Mouse (Mus musculus): Measurements from ENCODE around the gene Zfp652. TPM values are rescaled to one million over a fixed set of nuclear protein-coding genes. Genes with fewer than 3 reads are reported as not detected.

Zfp652 gene
- polyA plus RNA-seq, 1 experiment: 18.2 TPM

DNA sequence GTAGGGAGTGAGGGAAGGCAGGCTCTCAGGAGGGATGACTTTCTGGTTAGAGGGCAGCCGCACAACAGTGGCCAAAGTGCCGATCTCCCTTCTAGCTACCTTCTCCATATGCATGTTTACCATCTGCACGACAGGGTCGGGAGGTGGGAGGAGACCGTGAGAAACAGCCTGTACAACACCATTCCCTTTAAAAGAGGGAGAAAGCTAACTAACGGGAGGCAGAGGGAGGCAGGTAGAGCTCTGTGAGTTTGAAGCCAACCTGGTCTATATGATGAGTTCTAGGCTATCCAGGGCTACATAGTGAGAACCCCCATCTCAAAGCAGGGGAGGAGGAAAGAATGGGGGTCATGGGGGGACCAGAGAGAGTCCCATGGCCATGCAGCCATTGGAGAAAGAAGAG lies 123.4 kb downstream of the Zfp652 start:
- Histone ChIP-seq H3K4me3 (ENCODE audit: extremely low read depth, insufficient read depth, insufficient read length) (no peak overlapping the region), H3K27ac (ENCODE audit: insufficient read depth, low read length) (peak overlapping the region; percentile 71)

GRCm38 (mm10) chr11:95836433-95836832 lies 124.0 kb downstream of the Zfp652 start:
- peaks cover 17% of the 10 kb centered on the region for H3K36me3 ChIP-seq (ENCODE audit: control insufficient read depth, insufficient read depth, low read length)
- 72% methylated on average over 6 of the region's 6 CpGs for WGBS
- no peak for DNase-seq (ENCODE audit: low read depth in 1 of 2, low spot score in 2 of 2)
- H3K4me3 ChIP-seq (ENCODE audit: extremely low read depth, insufficient read depth, insufficient read length): no peak overlapping the region
- no peaks in the 10 kb centered on the region for H3K27me3 ChIP-seq (ENCODE audit: control insufficient read depth, insufficient read depth, low read length)
- H3K4me1 ChIP-seq (ENCODE audit: control insufficient read depth, insufficient read depth, insufficient read length): peaks cover 55% of the 10 kb centered on the region; the same call in 1 of the 2 replicates
- TF ChIP-seq CTCF (IDR thresholded peaks at IDR 0.05; ENCODE audit: extremely low read depth, insufficient read depth, insufficient read length, insufficient replicate concordance) (no peak), POLR2A (IDR thresholded peaks at IDR 0.05; ENCODE audit: low read depth, low read length) (no peak)
- H3K27ac ChIP-seq (ENCODE audit: insufficient read depth, low read length): no peak overlapping the region

More for the DNA sequence above, 123.4 kb downstream of the Zfp652 start:
- no peak for DNase-seq (ENCODE audit: low read depth in 1 of 2, low spot score in 2 of 2)
- WGBS: 45% methylated on average over 6 of the region's 6 CpGs
- H3K27me3 ChIP-seq (ENCODE audit: control insufficient read depth, insufficient read depth, low read length): no peaks in the 10 kb centered on the region
- TF ChIP-seq CTCF (IDR thresholded peaks at IDR 0.05; ENCODE audit: extremely low read depth, insufficient read depth, insufficient read length, insufficient replicate concordance) (no peak), POLR2A (IDR thresholded peaks at IDR 0.05; ENCODE audit: low read depth, low read length) (no peak)
- peaks cover 17% of the 10 kb centered on the region for H3K36me3 ChIP-seq (ENCODE audit: control insufficient read depth, insufficient read depth, low read length)
- peaks cover 61% of the 10 kb centered on the region for H3K4me1 ChIP-seq (ENCODE audit: control insufficient read depth, insufficient read depth, insufficient read length)

DNA sequence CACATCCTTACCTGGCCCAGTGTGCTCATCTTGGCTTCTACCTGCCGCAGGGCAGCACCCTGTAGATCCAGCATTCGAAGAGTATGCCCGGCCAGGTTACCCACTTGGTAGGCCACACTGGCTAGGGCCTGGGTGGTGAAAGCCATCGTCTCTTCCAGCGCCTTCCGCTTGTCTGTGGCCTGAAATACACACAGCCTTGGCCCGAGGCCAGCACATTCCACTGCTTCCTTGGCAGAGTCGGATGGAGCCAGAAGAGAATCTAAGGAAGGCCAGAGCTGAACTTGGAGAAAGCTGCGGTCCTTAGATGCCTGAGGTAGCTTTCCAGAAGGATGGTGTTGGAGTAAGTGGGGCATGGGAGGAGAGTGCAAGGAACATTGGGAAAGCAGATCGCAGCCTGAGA lies 124.6 kb downstream of the Zfp652 start, which contains the start of gene Gngt2:
Gene Gngt2 (plus strand): TSS at position 158 of the 400 bp plus-strand sequence.
- Histone ChIP-seq H3K4me1 (ENCODE audit: control insufficient read depth, insufficient read depth, insufficient read length) (peaks cover 55% of the 10 kb centered on the region; the same call in 1 of the 2 replicates), H3K27me3 (ENCODE audit: control insufficient read depth, insufficient read depth, low read length) (no peaks in the 10 kb centered on the region)

DNA sequence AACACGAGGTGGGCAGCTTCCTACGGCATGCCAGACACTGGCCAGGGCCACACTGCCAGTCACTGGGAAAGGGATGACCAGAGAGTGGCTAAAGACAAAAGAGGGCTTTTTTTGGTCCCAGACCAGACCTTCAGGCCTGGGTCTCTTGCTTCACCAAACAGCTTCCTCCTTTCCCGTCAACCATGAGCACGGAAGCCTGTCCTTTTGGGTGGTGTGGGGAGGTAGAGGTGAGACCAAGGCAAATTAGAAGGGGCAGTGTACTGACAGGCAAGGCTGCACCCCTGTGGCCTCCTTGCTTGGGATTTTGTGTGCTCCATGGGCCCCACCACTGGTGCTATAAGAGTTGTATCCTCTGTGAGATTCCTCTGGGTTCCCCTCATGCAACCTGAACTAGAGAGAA lies 126.1 kb downstream of the Zfp652 start:
- 35% methylated on average over 4 of the region's 4 CpGs for WGBS
- peak in 1 of 2 experiments; percentile 36 for DNase-seq (ENCODE audit: low read depth in 1 of 2, low spot score in 2 of 2)
- H3K27me3 ChIP-seq (ENCODE audit: control insufficient read depth, insufficient read depth, low read length): no peaks in the 10 kb centered on the region
- H3K4me1 ChIP-seq (ENCODE audit: control insufficient read depth, insufficient read depth, insufficient read length): peaks cover 50% of the 10 kb centered on the region; the same call in 1 of the 2 replicates
- peak overlapping the region; percentile 45 for H3K27ac ChIP-seq (ENCODE audit: insufficient read depth, low read length)
- H3K4me3 ChIP-seq (ENCODE audit: extremely low read depth, insufficient read depth, insufficient read length): peak overlapping the region; percentile 6; the same call in 1 of the 2 replicates
- no peak for TF ChIP-seq CTCF (IDR thresholded peaks at IDR 0.05; ENCODE audit: extremely low read depth, insufficient read depth, insufficient read length, insufficient replicate concordance)
- TF ChIP-seq POLR2A (IDR thresholded peaks at IDR 0.05; ENCODE audit: low read depth, low read length): no peak
- peaks cover 4% of the 10 kb centered on the region; the same call in 1 of the 2 replicates for H3K36me3 ChIP-seq (ENCODE audit: control insufficient read depth, insufficient read depth, low read length)

More for the DNA sequence above, 124.6 kb downstream of the Zfp652 start, which contains the start of gene Gngt2:
- peak within 1 kb of the TSS; percentile 71 for H3K27ac ChIP-seq (ENCODE audit: insufficient read depth, low read length)
- WGBS: 85% methylated on average over 10 of the region's 10 CpGs
- TF ChIP-seq POLR2A (IDR thresholded peaks at IDR 0.05; ENCODE audit: low read depth, low read length) (no peak), CTCF (IDR thresholded peaks at IDR 0.05; ENCODE audit: extremely low read depth, insufficient read depth, insufficient read length, insufficient replicate concordance) (no peak)
- no peak for DNase-seq (ENCODE audit: low read depth in 1 of 2, low spot score in 2 of 2)
- H3K36me3 ChIP-seq (ENCODE audit: control insufficient read depth, insufficient read depth, low read length): peaks cover 17% of the 10 kb centered on the region
- no peak within 1 kb of the TSS for H3K4me3 ChIP-seq (ENCODE audit: extremely low read depth, insufficient read depth, insufficient read length)

- DNase-seq (ENCODE audit: low read depth in 1 of 2, low spot score in 2 of 2): no peak
- no peaks in the 10 kb centered on the region for H3K27me3 ChIP-seq (ENCODE audit: control insufficient read depth, insufficient read depth, low read length)
- 51% methylated on average over 8 of the region's 8 CpGs for WGBS
- peak overlapping the region; percentile 6; the same call in 1 of the 2 replicates for H3K4me3 ChIP-seq (ENCODE audit: extremely low read depth, insufficient read depth, insufficient read length)
- H3K4me1 ChIP-seq (ENCODE audit: control insufficient read depth, insufficient read depth, insufficient read length): peaks cover 50% of the 10 kb centered on the region; the same call in 1 of the 2 replicates
- peaks cover 4% of the 10 kb centered on the region; the same call in 1 of the 2 replicates for H3K36me3 ChIP-seq (ENCODE audit: control insufficient read depth, insufficient read depth, low read length)
- H3K27ac ChIP-seq (ENCODE audit: insufficient read depth, low read length): peak overlapping the region; percentile 45
- TF ChIP-seq CTCF (IDR thresholded peaks at IDR 0.05; ENCODE audit: extremely low read depth, insufficient read depth, insufficient read length, insufficient replicate concordance) (no peak), POLR2A (IDR thresholded peaks at IDR 0.05; ENCODE audit: low read depth, low read length) (no peak)
Measured at GRCm38 (mm10) chr11:95838999-95839868, 126.8 kb downstream of the Zfp652 start.

GRCm38 (mm10) chr11:95840694-95841497 lies 128.4 kb downstream of the Zfp652 start:
- peak overlapping the region; percentile 74 for H3K4me3 ChIP-seq (ENCODE audit: extremely low read depth, insufficient read depth, insufficient read length)
- H3K36me3 ChIP-seq (ENCODE audit: control insufficient read depth, insufficient read depth, low read length): peaks cover 4% of the 10 kb centered on the region; the same call in 1 of the 2 replicates
- H3K27ac ChIP-seq (ENCODE audit: insufficient read depth, low read length): peak overlapping the region; percentile 94
- TF ChIP-seq CTCF (IDR thresholded peaks at IDR 0.05; ENCODE audit: extremely low read depth, insufficient read depth, insufficient read length, insufficient replicate concordance): no peak
- TF ChIP-seq POLR2A (IDR thresholded peaks at IDR 0.05; ENCODE audit: low read depth, low read length): no peak
- WGBS: 31% methylated on average over 5 of the region's 5 CpGs
- DNase-seq (ENCODE audit: low read depth in 1 of 2, low spot score in 2 of 2): no peak
- H3K4me1 ChIP-seq (ENCODE audit: control insufficient read depth, insufficient read depth, insufficient read length): peaks cover 47% of the 10 kb centered on the region; the same call in 1 of the 2 replicates
- H3K27me3 ChIP-seq (ENCODE audit: control insufficient read depth, insufficient read depth, low read length): no peaks in the 10 kb centered on the region
